Mouse (Mus musculus): Measurements from ENCODE around the gene Ggnbp2. TPM values are rescaled to one million over a fixed set of nuclear protein-coding genes. Genes with fewer than 3 reads are reported as not detected.

Gene Ggnbp2
- polyA plus RNA-seq, 1 experiment from 2014 or later, result 74.7 TPM

- no peak overlapping the region for H3K9ac ChIP-seq (ENCODE audit: low read depth, low read length)
- H3K27ac ChIP-seq (ENCODE audit: low read depth, low read length), result no peak overlapping the region
- WGBS, result 81% methylated on average over 5 of the region's 5 CpGs
- no peak for ATAC-seq (ENCODE audit: low FRiP score, low TSS enrichment)
- no peaks in the 10 kb centered on the region for H3K36me3 ChIP-seq (ENCODE audit: control insufficient read depth, insufficient read depth, low read length)
- no peaks in the 10 kb centered on the region for H3K9me3 ChIP-seq (ENCODE audit: control insufficient read depth, low read length)
- H3K4me3 ChIP-seq (ENCODE audit: low read length), result no peak overlapping the region
- H3K4me1 ChIP-seq (ENCODE audit: control insufficient read depth, insufficient read depth, low read length), result no peaks in the 10 kb centered on the region
- H3K4me2 ChIP-seq (replicated peaks; ENCODE audit: low read depth, low read length), result no peak overlapping the region
- H3K27me3 ChIP-seq (ENCODE audit: control insufficient read depth, insufficient read depth, low read length), result no peaks in the 10 kb centered on the region
Measured at GRCm38 (mm10) chr11:84822487-84822886, 48.1 kb downstream of the Ggnbp2 start.

- Histone ChIP-seq H3K27ac (ENCODE audit: low read depth, low read length) (no peak overlapping the region), H3K27me3 (ENCODE audit: control insufficient read depth, insufficient read depth, low read length) (no peaks in the 10 kb centered on the region), H3K4me3 (ENCODE audit: low read length) (no peak overlapping the region), H3K36me3 (ENCODE audit: control insufficient read depth, insufficient read depth, low read length) (no peaks in the 10 kb centered on the region), H3K9ac (ENCODE audit: low read depth, low read length) (no peak overlapping the region), H3K9me3 (ENCODE audit: control insufficient read depth, low read length) (0 out of 2 replicates have a peak, but pooled peaks cover 2% of the 10 kb centered on the region), H3K4me2 (replicated peaks; ENCODE audit: low read depth, low read length) (no peak overlapping the region), H3K4me1 (ENCODE audit: control insufficient read depth, insufficient read depth, low read length) (no peaks in the 10 kb centered on the region)
- WGBS, result 92% methylated on average over 9 of the region's 9 CpGs
- ATAC-seq (ENCODE audit: low FRiP score, low TSS enrichment), result no peak
Measured at GRCm38 (mm10) chr11:84821131-84821770, 49.4 kb downstream of the Ggnbp2 start.

GRCm38 (mm10) chr11:84818961-84819692 lies 51.5 kb downstream of the Ggnbp2 start, which contains the start of gene Mrm1:
Gene Mrm1, minus strand, starts transcription at chr11:84819515.
- Histone ChIP-seq H3K9me3 (ENCODE audit: control insufficient read depth, low read length) (0 out of 2 replicates have a peak, but pooled peaks cover 2% of the 10 kb centered on the region), H3K27me3 (ENCODE audit: control insufficient read depth, insufficient read depth, low read length) (no peaks in the 10 kb centered on the region), H3K4me3 (ENCODE audit: low read length) (peak within 1 kb of the TSS; percentile 54), H3K9ac (ENCODE audit: low read depth, low read length) (peak within 1 kb of the TSS; percentile 62), H3K4me2 (replicated peaks; ENCODE audit: low read depth, low read length) (peak within 1 kb of the TSS; percentile 87), H3K4me1 (ENCODE audit: control insufficient read depth, insufficient read depth, low read length) (no peaks in the 10 kb centered on the region), H3K27ac (ENCODE audit: low read depth, low read length) (peak within 1 kb of the TSS; percentile 43; the same call in 1 of the 2 replicates), H3K36me3 (ENCODE audit: control insufficient read depth, insufficient read depth, low read length) (no peaks in the 10 kb centered on the region)
- peak; percentile 84 for ATAC-seq (ENCODE audit: low FRiP score, low TSS enrichment)
- WGBS, result 1% methylated on average over 53 of the region's 55 CpGs

- Histone ChIP-seq H3K4me1 (ENCODE audit: control insufficient read depth, insufficient read depth, low read length) (no peaks in the 10 kb centered on the region), H3K4me3 (ENCODE audit: low read length) (peak overlapping the region; percentile 54), H3K27me3 (ENCODE audit: control insufficient read depth, insufficient read depth, low read length) (no peaks in the 10 kb centered on the region), H3K27ac (ENCODE audit: low read depth, low read length) (peak overlapping the region; percentile 43; the same call in 1 of the 2 replicates), H3K9me3 (ENCODE audit: control insufficient read depth, low read length) (0 out of 2 replicates have a peak, but pooled peaks cover 2% of the 10 kb centered on the region), H3K9ac (ENCODE audit: low read depth, low read length) (peak overlapping the region; percentile 62), H3K4me2 (replicated peaks; ENCODE audit: low read depth, low read length) (peak overlapping the region; percentile 87), H3K36me3 (ENCODE audit: control insufficient read depth, insufficient read depth, low read length) (no peaks in the 10 kb centered on the region)
- ATAC-seq (ENCODE audit: low FRiP score, low TSS enrichment), result peak; percentile 55
- WGBS, result 0% methylated on average over 39 of the region's 39 CpGs
Measured at GRCm38 (mm10) chr11:84818085-84818960, 52.3 kb downstream of the Ggnbp2 start.

- no peak for ATAC-seq (ENCODE audit: low FRiP score, low TSS enrichment)
- Histone ChIP-seq H3K4me2 (replicated peaks; ENCODE audit: low read depth, low read length) (no peak overlapping the region), H3K27ac (ENCODE audit: low read depth, low read length) (no peak overlapping the region), H3K9me3 (ENCODE audit: control insufficient read depth, low read length) (0 out of 2 replicates have a peak, but pooled peaks cover 2% of the 10 kb centered on the region), H3K4me3 (ENCODE audit: low read length) (no peak overlapping the region), H3K4me1 (ENCODE audit: control insufficient read depth, insufficient read depth, low read length) (no peaks in the 10 kb centered on the region), H3K9ac (ENCODE audit: low read depth, low read length) (no peak overlapping the region), H3K27me3 (ENCODE audit: control insufficient read depth, insufficient read depth, low read length) (no peaks in the 10 kb centered on the region), H3K36me3 (ENCODE audit: control insufficient read depth, insufficient read depth, low read length) (no peaks in the 10 kb centered on the region)
- 82% methylated on average over 6 of the region's 6 CpGs for WGBS
Measured at GRCm38 (mm10) chr11:84817362-84817761, 53.3 kb downstream of the Ggnbp2 start.

GRCm38 (mm10) chr11:84813724-84814510 lies 56.7 kb downstream of the Ggnbp2 start:
- no peak for ATAC-seq (ENCODE audit: low FRiP score, low TSS enrichment)
- Histone ChIP-seq H3K4me2 (replicated peaks; ENCODE audit: low read depth, low read length) (no peak overlapping the region), H3K27ac (ENCODE audit: low read depth, low read length) (no peak overlapping the region), H3K9ac (ENCODE audit: low read depth, low read length) (no peak overlapping the region), H3K36me3 (ENCODE audit: control insufficient read depth, insufficient read depth, low read length) (no peaks in the 10 kb centered on the region), H3K27me3 (ENCODE audit: control insufficient read depth, insufficient read depth, low read length) (no peaks in the 10 kb centered on the region), H3K4me3 (ENCODE audit: low read length) (no peak overlapping the region), H3K4me1 (ENCODE audit: control insufficient read depth, insufficient read depth, low read length) (no peaks in the 10 kb centered on the region), H3K9me3 (ENCODE audit: control insufficient read depth, low read length) (0 out of 2 replicates have a peak, but pooled peaks cover 2% of the 10 kb centered on the region)
- WGBS, result 54% methylated on average over 13 of the region's 13 CpGs

- H3K27me3 ChIP-seq (ENCODE audit: control insufficient read depth, insufficient read depth, low read length), result no peaks in the 10 kb centered on the region
Measured at GRCm38 (mm10) chr11:84804373-84804772, 66.2 kb downstream of the Ggnbp2 start.

GRCm38 (mm10) chr11:84797627-84798353 lies 72.8 kb downstream of the Ggnbp2 start:
- ATAC-seq (ENCODE audit: low FRiP score, low TSS enrichment), result peak; percentile 47; the same call in 1 of the 2 replicates

More at GRCm38 (mm10) chr11:84804373-84804772, 66.2 kb downstream of the Ggnbp2 start:
- Histone ChIP-seq H3K36me3 (ENCODE audit: control insufficient read depth, insufficient read depth, low read length) (no peaks in the 10 kb centered on the region), H3K9me3 (ENCODE audit: control insufficient read depth, low read length) (no peaks in the 10 kb centered on the region), H3K9ac (ENCODE audit: low read depth, low read length) (no peak overlapping the region), H3K4me3 (ENCODE audit: low read length) (no peak overlapping the region), H3K4me1 (ENCODE audit: control insufficient read depth, insufficient read depth, low read length) (no peaks in the 10 kb centered on the region), H3K27ac (ENCODE audit: low read depth, low read length) (no peak overlapping the region), H3K4me2 (replicated peaks; ENCODE audit: low read depth, low read length) (no peak overlapping the region)
- 96% methylated on average over 4 of the region's 4 CpGs for WGBS
- no peak for ATAC-seq (ENCODE audit: low FRiP score, low TSS enrichment)

More at GRCm38 (mm10) chr11:84797627-84798353, 72.8 kb downstream of the Ggnbp2 start:
- Histone ChIP-seq H3K27ac (ENCODE audit: low read depth, low read length) (no peak overlapping the region), H3K4me1 (ENCODE audit: control insufficient read depth, insufficient read depth, low read length) (no peaks in the 10 kb centered on the region), H3K27me3 (ENCODE audit: control insufficient read depth, insufficient read depth, low read length) (no peaks in the 10 kb centered on the region), H3K36me3 (ENCODE audit: control insufficient read depth, insufficient read depth, low read length) (no peaks in the 10 kb centered on the region), H3K4me2 (replicated peaks; ENCODE audit: low read depth, low read length) (no peak overlapping the region), H3K9me3 (ENCODE audit: control insufficient read depth, low read length) (no peaks in the 10 kb centered on the region), H3K4me3 (ENCODE audit: low read length) (no peak overlapping the region), H3K9ac (ENCODE audit: low read depth, low read length) (no peak overlapping the region)
- 20% methylated on average over 21 of the region's 21 CpGs for WGBS

Measured in kidney, embryonic 14.5 days (tissue).